Mouse (Mus musculus): ENCODE data around the gene Vangl2. TPM values are rescaled to one million over a fixed set of nuclear protein-coding genes. Genes with fewer than 3 reads are reported as not detected.
A peak's percentile ranks its signal among the peaks of the same experiment; 100 is the strongest.

The Vangl2 gene
- 49.1 and 55.4 TPM in 2 replicates for polyA plus RNA-seq (2016; fragmentation: Nextera tagmentation; extraction: Ambion mirVana)

GRCm38 (mm10) chr1:172028394-172029275 lies at the start of gene Vangl2:
Gene Vangl2 (minus strand): TSS chr1:172028444.
- Histone ChIP-seq H3K27ac (replicated peaks) (peak within 1 kb of the TSS; percentile 100), H3K4me3 (peak within 1 kb of the TSS; percentile 97), H3K36me3 (peaks cover 8% of the 10 kb centered on the region), H3K27me3 (ENCODE audit: low read depth, poor library complexity, severe bottlenecking) (no peaks in the 10 kb centered on the region), H3K4me1 (peaks cover 53% of the 10 kb centered on the region), H3K9me3 (replicated peaks) (no peaks in the 10 kb centered on the region)
- WGBS: 54% methylated on average over 21 of the region's 21 CpGs
- peak; percentile 12 for DNase-seq (ENCODE audit: low spot score)

DNA sequence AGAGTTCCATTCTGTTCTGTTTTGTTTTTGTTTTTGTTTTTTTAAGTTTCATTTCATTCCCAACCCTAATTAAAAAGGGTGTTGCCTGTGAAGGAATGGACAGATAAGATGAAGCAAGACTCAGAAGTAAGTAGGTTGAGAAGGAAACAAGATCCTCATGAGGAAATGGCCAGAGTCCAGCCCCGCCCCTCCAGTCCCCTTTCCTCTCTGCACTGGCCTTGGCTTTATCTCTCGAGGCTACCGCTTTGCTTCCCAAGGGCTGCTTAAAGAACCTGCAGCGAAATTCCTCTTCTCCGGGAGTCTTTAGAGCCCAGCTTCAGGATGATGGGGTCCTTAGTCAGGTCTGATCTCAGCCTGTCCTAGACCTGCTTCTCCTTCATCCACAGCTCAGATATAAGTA lies 49.7 kb upstream of the Vangl2 start:
- Histone ChIP-seq H3K36me3 (peaks cover 80% of the 10 kb centered on the region), H3K9me3 (replicated peaks) (no peaks in the 10 kb centered on the region), H3K27me3 (ENCODE audit: low read depth, poor library complexity, severe bottlenecking) (no peaks in the 10 kb centered on the region), H3K4me1 (peaks cover 12% of the 10 kb centered on the region), H3K27ac (replicated peaks) (no peak overlapping the region), H3K4me3 (no peak overlapping the region)
- WGBS: 79% methylated on average over 5 of the region's 5 CpGs
- DNase-seq (ENCODE audit: low spot score): no peak

GRCm38 (mm10) chr1:172072604-172073003 lies 44.4 kb upstream of the Vangl2 start:
- no peak for DNase-seq (ENCODE audit: low spot score)
- no peaks in the 10 kb centered on the region for H3K27me3 ChIP-seq (ENCODE audit: low read depth, poor library complexity, severe bottlenecking)
- no peak overlapping the region for H3K4me3 ChIP-seq
- WGBS: 95% methylated on average over 7 of the region's 7 CpGs
- no peaks in the 10 kb centered on the region for H3K9me3 ChIP-seq (replicated peaks)
- H3K36me3 ChIP-seq: peaks cover 100% of the 10 kb centered on the region
- no peaks in the 10 kb centered on the region for H3K4me1 ChIP-seq
- H3K27ac ChIP-seq (replicated peaks): peak overlapping the region; percentile 50

DNA sequence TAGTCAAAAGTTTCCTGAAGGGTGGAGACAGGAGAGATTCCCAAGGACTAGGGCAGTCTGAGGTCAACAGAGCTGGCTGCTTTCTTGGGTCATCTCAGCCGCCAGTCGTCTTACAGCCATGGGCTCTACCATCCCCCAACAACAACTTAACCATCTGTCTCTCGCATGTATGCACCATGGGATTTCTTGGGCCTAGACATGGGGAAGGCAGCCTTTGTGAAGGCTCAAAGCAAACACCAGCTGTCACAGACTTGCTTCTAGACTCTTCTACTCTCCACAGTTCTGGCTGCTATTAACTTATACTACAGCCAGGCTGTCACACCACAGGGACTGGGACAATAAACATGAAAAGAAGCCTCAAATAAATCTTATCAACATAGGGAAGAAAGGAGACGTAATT lies 43.3 kb upstream of the Vangl2 start:
- Histone ChIP-seq H3K27me3 (ENCODE audit: low read depth, poor library complexity, severe bottlenecking) (no peaks in the 10 kb centered on the region), H3K36me3 (peaks cover 100% of the 10 kb centered on the region), H3K4me3 (no peak overlapping the region), H3K27ac (replicated peaks) (peak overlapping the region; percentile 50; the same call in 1 of the 2 replicates), H3K4me1 (no peaks in the 10 kb centered on the region), H3K9me3 (replicated peaks) (no peaks in the 10 kb centered on the region)
- WGBS: 74% methylated on average over 4 of the region's 4 CpGs
- DNase-seq (ENCODE audit: low spot score): no peak

DNA sequence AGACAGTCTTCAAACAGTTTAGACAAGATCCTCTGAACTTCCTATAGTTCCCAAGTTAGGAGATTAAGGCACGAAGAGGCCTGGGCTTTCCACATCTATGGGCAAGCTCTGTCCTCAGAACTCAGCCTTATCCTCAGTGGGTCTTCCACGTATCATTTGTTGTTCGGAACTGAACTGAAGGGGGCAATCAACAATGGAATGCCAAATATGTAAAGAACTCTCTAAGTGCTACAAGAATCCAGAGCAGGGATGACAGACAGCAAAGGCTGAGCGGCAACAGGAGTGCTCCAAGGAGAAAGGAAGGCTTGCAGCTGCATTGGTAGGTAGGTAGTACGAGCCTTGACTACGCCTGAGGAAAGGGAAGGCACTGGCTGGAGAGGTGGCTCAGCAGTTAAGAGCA lies 42.0 kb upstream of the Vangl2 start:
- H3K27ac ChIP-seq (replicated peaks): no peak overlapping the region
- WGBS: 78% methylated on average over 6 of the region's 6 CpGs
- H3K9me3 ChIP-seq (replicated peaks): no peaks in the 10 kb centered on the region
- no peaks in the 10 kb centered on the region for H3K27me3 ChIP-seq (ENCODE audit: low read depth, poor library complexity, severe bottlenecking)
- H3K4me3 ChIP-seq: no peak overlapping the region
- 0 out of 2 replicates have a peak, but pooled peaks cover under 1% of the 10 kb centered on the region for H3K4me1 ChIP-seq
- DNase-seq (ENCODE audit: low spot score): no peak
- peaks cover 100% of the 10 kb centered on the region for H3K36me3 ChIP-seq

DNA sequence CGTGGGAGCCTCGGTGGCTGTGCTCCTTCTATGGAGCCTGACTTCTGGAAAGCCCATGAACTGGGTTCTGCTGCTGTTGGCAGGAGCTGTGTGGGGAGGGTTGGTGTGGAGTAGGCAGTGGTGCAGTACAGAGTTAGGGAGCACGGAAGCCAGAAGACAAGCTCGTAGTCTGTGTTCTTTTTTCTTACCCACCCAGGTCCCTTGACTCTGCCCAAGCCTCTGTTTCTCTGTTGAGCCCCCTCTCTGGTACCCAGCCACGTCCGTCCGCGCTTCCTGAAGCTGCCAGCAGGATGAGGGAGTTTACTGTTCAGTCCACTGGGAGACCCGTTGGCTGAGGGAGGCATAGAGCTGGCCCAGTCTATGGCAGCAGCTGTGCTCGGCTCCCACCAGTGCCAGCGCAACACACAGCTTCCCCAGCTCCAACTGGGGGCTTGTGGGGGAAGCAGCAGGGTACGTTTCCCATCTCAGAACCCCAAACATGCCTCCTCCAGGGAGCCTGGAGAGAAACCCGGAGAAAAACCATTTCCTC lies 36.4 kb upstream of the Vangl2 start:
- WGBS: 71% methylated on average over 13 of the region's 13 CpGs
- Histone ChIP-seq H3K9me3 (replicated peaks) (no peaks in the 10 kb centered on the region), H3K27me3 (ENCODE audit: low read depth, poor library complexity, severe bottlenecking) (no peaks in the 10 kb centered on the region), H3K36me3 (peaks cover 60% of the 10 kb centered on the region), H3K27ac (replicated peaks) (peak overlapping the region; percentile 63; the same call in 1 of the 2 replicates), H3K4me1 (peaks cover 45% of the 10 kb centered on the region), H3K4me3 (no peak overlapping the region)
- DNase-seq (ENCODE audit: low spot score): no peak

- H3K4me3 ChIP-seq: no peak overlapping the region
- H3K4me1 ChIP-seq: peaks cover 56% of the 10 kb centered on the region
- H3K27me3 ChIP-seq (ENCODE audit: low read depth, poor library complexity, severe bottlenecking): no peaks in the 10 kb centered on the region
- DNase-seq (ENCODE audit: low spot score): no peak
- H3K27ac ChIP-seq (replicated peaks): 0 out of 2 replicates have a peak overlapping the region, but pooled peaks have one; percentile 18
- H3K9me3 ChIP-seq (replicated peaks): no peaks in the 10 kb centered on the region
- 63% methylated on average over 4 of the region's 4 CpGs for WGBS
- peaks cover 48% of the 10 kb centered on the region for H3K36me3 ChIP-seq
These were observed 35.2 kb upstream of the Vangl2 start for GRCm38 (mm10) chr1:172063291-172064023.

- Histone ChIP-seq H3K36me3 (peaks cover 34% of the 10 kb centered on the region), H3K4me1 (peaks cover 69% of the 10 kb centered on the region), H3K4me3 (no peak overlapping the region), H3K27me3 (ENCODE audit: low read depth, poor library complexity, severe bottlenecking) (peaks cover 1% of the 10 kb centered on the region; the same call in 1 of the 2 replicates), H3K27ac (replicated peaks) (peak overlapping the region; percentile 84), H3K9me3 (replicated peaks) (no peaks in the 10 kb centered on the region)
- no peak for DNase-seq (ENCODE audit: low spot score)
- 85% methylated on average over 2 of the region's 2 CpGs for WGBS
These were observed 33.9 kb upstream of the Vangl2 start for GRCm38 (mm10) chr1:172062101-172062500.

DNA sequence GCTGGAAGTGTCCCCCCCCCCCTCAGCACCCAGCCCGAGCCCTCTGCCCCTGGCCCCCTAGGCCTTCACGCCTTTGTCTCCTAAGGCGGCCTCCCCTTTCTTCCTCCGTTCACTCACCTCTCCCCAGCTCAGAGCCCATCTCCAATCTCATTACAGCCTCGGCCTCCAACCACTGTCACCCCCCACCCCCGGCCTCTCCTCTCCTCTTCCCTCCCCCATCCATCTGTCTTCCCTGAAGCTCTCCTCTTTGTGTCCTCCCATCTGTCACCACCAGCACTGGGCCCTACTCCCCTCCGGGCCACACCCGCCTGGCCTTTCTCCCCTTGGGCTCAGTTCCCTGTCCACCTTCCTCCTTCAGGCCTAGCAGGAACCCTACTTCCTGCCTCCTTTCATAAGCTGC lies 33.0 kb upstream of the Vangl2 start:
- H3K4me3 ChIP-seq: peak overlapping the region; percentile 3; the same call in 1 of the 2 replicates
- no peak for DNase-seq (ENCODE audit: low spot score)
- H3K36me3 ChIP-seq: peaks cover 25% of the 10 kb centered on the region
- no peaks in the 10 kb centered on the region for H3K9me3 ChIP-seq (replicated peaks)
- H3K27ac ChIP-seq (replicated peaks): peak overlapping the region; percentile 84
- peaks cover 71% of the 10 kb centered on the region for H3K4me1 ChIP-seq
- peaks cover 10% of the 10 kb centered on the region; the same call in 1 of the 2 replicates for H3K27me3 ChIP-seq (ENCODE audit: low read depth, poor library complexity, severe bottlenecking)
- 32% methylated on average over 8 of the region's 8 CpGs for WGBS

DNA sequence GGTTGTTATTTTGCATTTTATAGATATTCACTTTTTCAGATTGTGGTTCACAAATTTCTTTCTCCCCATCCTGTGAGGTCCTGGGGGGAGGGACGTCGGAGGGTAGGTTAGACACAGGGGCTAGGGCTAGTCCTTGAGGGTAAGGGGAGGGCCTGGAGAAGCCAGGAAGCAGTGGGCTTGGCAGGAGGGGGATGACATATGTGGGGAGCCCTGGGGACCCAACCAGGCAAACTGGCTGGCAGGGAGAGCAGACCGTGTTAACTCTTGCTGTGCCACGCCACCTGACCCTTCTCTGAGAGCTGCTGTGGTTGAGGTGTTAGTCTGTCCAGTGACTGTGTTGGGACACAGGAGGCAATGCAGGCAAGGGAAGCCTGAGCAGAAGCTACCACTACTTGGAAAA lies 32.4 kb upstream of the Vangl2 start:
- Histone ChIP-seq H3K9me3 (replicated peaks) (no peaks in the 10 kb centered on the region), H3K36me3 (peaks cover 20% of the 10 kb centered on the region), H3K4me1 (peaks cover 71% of the 10 kb centered on the region), H3K4me3 (0 out of 2 replicates have a peak overlapping the region, but pooled peaks have one; percentile 3), H3K27me3 (ENCODE audit: low read depth, poor library complexity, severe bottlenecking) (peaks cover 16% of the 10 kb centered on the region), H3K27ac (replicated peaks) (peak overlapping the region; percentile 84)
- WGBS: 59% methylated on average over 4 of the region's 4 CpGs
- DNase-seq (ENCODE audit: low spot score): no peak

- WGBS: 74% methylated on average over 7 of the region's 7 CpGs
- Histone ChIP-seq H3K36me3 (peaks cover 5% of the 10 kb centered on the region), H3K27ac (replicated peaks) (peak overlapping the region; percentile 84), H3K9me3 (replicated peaks) (no peaks in the 10 kb centered on the region), H3K27me3 (ENCODE audit: low read depth, poor library complexity, severe bottlenecking) (peaks cover 34% of the 10 kb centered on the region), H3K4me3 (peak overlapping the region; percentile 11; the same call in 1 of the 2 replicates), H3K4me1 (peaks cover 66% of the 10 kb centered on the region)
- DNase-seq (ENCODE audit: low spot score): no peak
These were observed 30.6 kb upstream of the Vangl2 start for GRCm38 (mm10) chr1:172058874-172059273.

DNA sequence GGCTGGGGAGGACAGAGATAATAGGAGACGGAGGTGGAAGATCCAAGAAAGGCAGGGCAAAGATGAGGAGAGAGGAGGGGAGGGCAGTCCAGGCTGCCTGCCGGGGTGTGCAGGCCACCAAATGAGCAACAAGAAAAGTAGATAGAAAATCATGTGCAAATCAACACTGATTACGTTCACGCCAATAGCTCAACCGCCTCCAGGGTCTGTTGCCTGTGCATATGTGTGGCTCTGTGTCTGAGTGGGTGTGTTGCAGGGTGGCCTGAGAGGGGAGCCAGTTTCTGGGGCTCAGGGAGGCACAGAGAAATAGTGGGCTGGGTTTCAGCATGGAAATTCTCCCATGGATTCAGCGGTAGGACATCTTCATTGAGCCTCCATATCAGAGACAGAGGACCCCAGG lies 30.1 kb upstream of the Vangl2 start:
- Histone ChIP-seq H3K9me3 (replicated peaks) (no peaks in the 10 kb centered on the region), H3K27me3 (ENCODE audit: low read depth, poor library complexity, severe bottlenecking) (peaks cover 39% of the 10 kb centered on the region), H3K36me3 (0 out of 2 replicates have a peak, but pooled peaks cover 4% of the 10 kb centered on the region), H3K4me3 (peak overlapping the region; percentile 20; the same call in 1 of the 2 replicates), H3K27ac (replicated peaks) (peak overlapping the region; percentile 84), H3K4me1 (peaks cover 68% of the 10 kb centered on the region)
- 60% methylated on average over 6 of the region's 6 CpGs for WGBS
- DNase-seq (ENCODE audit: low spot score): no peak
